Mouse (Mus musculus) gastrocnemius, adult 2 months (tissue): ENCODE results near the gene Nid1. TPM values are rescaled to one million over a fixed set of nuclear protein-coding genes. Genes with fewer than 3 reads are reported as not detected.
"Not testable (repeated sequence)": the region's sequence is repeated elsewhere in the genome, so short reads cannot be mapped to it uniquely, and the experiment has no call there.

Source experiments
- DNase-seq: peaks from one replicate; pipeline ENCODE4 v3.0.0; 2022
- H3K27ac ChIP-seq: fragments of 200-600 bp; 2 replicates; pipeline ENCODE4 v1.8.1; 2022; ENCODE audit warnings: mild to moderate bottlenecking
- H3K4me3 ChIP-seq: fragments of 200-600 bp; 2 replicates; pipeline ENCODE4 v1.8.1; 2022; ENCODE audit warnings: mild to moderate bottlenecking, moderate library complexity
- CTCF ChIP-seq: fragments of 200-600 bp; IDR thresholded peaks from 2 replicates; pipeline ENCODE4 v1.8.1; 2022; ENCODE audit warnings: antibody characterized with exemption, mild to moderate bottlenecking, moderate library complexity
- intact Hi-C: fragments of 180-260 bp; cut with DNase I; formaldehyde crosslinking; loops from one replicate; pipeline ENCODE4 v1.15.1; 2025
- long read RNA-seq, 2 experiments: library from polyadenylated mRNA; stranded (forward); transcript quantifications; one replicate each; pipeline ENCODE4 v2.0.0; 2021
- total RNA-seq, 2 experiments: library from RNA; stranded (reverse); gene quantifications; 2 replicates each; pipeline ENCODE4 v1.2.3; 2021

Gene Nid1
- 10 to 100 TPM; 37.3 to 49.2 TPM for total RNA-seq
- long read RNA-seq, experiment 1, full-length matches to known transcripts, result 9 of 16 reads
- long read RNA-seq, experiment 1, partial matches to known transcripts, result 4 of 16 reads
- long read RNA-seq, experiment 1, other reads (novel, unspliced or antisense), result 3 of 16 reads
- long read RNA-seq, experiment 2, full-length matches to known transcripts, result 10 of 13 reads
- long read RNA-seq, experiment 2, partial matches to known transcripts, result 1 of 13 reads
- long read RNA-seq, experiment 2, other reads (novel, unspliced or antisense), result 2 of 13 reads

- H3K4me3 ChIP-seq, result peak within 1 kb of the TSS; percentile 64
- DNase-seq, result peak; percentile 56
- intact Hi-C loops, result not testable (repeated sequence)
- peak within 1 kb of the TSS; percentile 54 for H3K27ac ChIP-seq
These were observed at the start of gene Nid1 for GRCm38 (mm10) chr13:13437460-13438015. TSS of gene Nid1 (plus strand) at chr13:13437551.

- Histone ChIP-seq H3K4me3 (peak within 1 kb of the TSS; percentile 74), H3K27ac (peak within 1 kb of the TSS; percentile 81)
- DNase-seq, result peak; percentile 58
- intact Hi-C loops, result not testable (repeated sequence)
These were observed 43.9 kb upstream of the Nid1 start, which contains the start of gene Gpr137b for GRCm38 (mm10) chr13:13393228-13394095. TSS of gene Gpr137b (minus strand) at chr13:13394014.

- H3K4me3 ChIP-seq, result peak overlapping the region; percentile 59
- DNase-seq, intact Hi-C loops, H3K27ac ChIP-seq: not testable (repeated sequence)
These were observed 43.3 kb upstream of the Nid1 start for GRCm38 (mm10) chr13:13394096-13394395.

GRCm38 (mm10) chr13:13400851-13401250 is 36.5 kb upstream of the Nid1 start:
- H3K4me3 ChIP-seq, DNase-seq, intact Hi-C loops, H3K27ac ChIP-seq: not testable (repeated sequence)

DNA sequence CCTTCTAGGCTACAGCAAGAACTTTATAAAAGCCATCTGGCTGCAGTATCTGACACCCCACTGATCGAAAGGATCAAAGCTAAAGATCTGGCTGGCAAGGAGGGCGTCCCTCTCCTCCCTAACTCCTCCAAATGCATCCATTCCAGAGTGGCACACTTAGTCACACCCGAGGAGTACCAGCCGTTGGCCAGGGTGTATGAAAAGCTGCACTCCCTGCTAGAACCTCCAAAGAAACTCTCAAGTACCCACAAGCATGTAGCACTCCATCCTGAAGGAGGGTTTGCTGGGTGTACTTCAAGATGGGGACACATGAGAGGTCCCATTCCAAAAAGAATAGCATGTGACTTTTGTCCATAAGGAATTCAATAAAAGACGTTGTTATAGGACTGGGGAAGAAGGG is 34.5 kb upstream of the Nid1 start:
- H3K27ac ChIP-seq, DNase-seq, intact Hi-C loops, H3K4me3 ChIP-seq: not testable (repeated sequence)

DNA sequence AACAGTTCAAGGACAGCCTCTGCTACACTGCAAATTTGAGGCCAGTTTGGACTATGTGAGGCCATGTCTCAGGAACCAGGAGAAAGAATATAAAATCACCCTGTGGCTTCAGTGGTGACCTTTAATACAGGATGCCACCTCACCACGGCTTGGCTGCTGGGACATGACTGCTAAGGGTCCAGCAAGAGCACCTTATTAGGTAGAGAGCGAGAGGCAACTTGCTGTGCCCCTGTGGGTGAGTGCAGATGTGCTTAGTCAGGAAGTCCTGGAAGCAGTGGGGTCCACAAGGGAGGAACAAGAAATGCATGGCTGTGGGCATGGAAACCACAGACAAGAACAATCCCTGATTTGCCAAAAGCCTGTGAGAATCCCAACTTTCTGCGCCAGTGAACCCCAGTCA is 34.0 kb upstream of the Nid1 start:
- intact Hi-C loops, DNase-seq, H3K27ac ChIP-seq: not testable (repeated sequence)

GRCm38 (mm10) chr13:13403839-13404238 is 33.5 kb upstream of the Nid1 start:
- intact Hi-C loops, H3K4me3 ChIP-seq, DNase-seq, H3K27ac ChIP-seq: not testable (repeated sequence)

More for the DNA sequence above, 34.0 kb upstream of the Nid1 start:
- not testable (repeated sequence) for H3K4me3 ChIP-seq

GRCm38 (mm10) chr13:13404517-13405155 is 32.7 kb upstream of the Nid1 start:
- DNase-seq, intact Hi-C loops, H3K27ac ChIP-seq, H3K4me3 ChIP-seq: not testable (repeated sequence)

DNA sequence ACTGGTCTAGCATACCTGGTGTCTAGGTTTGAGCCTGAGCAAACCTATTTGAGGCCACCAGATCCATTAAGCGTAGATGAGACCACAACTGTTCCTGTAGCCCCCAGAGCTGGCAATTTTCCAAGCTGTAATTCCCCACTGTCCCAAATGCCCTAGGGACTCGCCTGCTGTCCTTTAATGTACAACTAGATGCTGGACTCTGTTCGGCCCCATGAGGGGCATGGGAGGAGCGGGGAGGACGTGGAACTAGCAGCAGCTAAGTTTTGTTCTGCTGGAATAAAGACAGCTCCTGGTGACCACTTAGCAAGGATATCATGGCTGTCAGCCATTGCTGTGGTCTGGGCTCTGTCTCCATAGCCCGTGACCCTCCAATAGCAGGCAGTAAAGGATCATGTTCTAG is 31.8 kb upstream of the Nid1 start:
- H3K27ac ChIP-seq, intact Hi-C loops, DNase-seq, H3K4me3 ChIP-seq: not testable (repeated sequence)

GRCm38 (mm10) chr13:13414206-13414605 is 23.1 kb upstream of the Nid1 start:
- intact Hi-C loops, result loop anchor here (2.0 kb wide), 1 partner anchor 939 kb away; no protein-coding TSS in a partner anchor
- no peak overlapping the region for H3K27ac ChIP-seq
- TF ChIP-seq CTCF, result no peak
- no peak overlapping the region for H3K4me3 ChIP-seq
- no peak for DNase-seq

- intact Hi-C loops, result loop anchor here (2.0 kb wide), 1 partner anchor 941 kb away; no protein-coding TSS in a partner anchor
- DNase-seq, result peak; percentile 24
- H3K4me3 ChIP-seq, H3K27ac ChIP-seq: not testable (repeated sequence)
- TF ChIP-seq CTCF, result peak; percentile 63
These were observed 22.0 kb upstream of the Nid1 start for GRCm38 (mm10) chr13:13415120-13416006.

DNA sequence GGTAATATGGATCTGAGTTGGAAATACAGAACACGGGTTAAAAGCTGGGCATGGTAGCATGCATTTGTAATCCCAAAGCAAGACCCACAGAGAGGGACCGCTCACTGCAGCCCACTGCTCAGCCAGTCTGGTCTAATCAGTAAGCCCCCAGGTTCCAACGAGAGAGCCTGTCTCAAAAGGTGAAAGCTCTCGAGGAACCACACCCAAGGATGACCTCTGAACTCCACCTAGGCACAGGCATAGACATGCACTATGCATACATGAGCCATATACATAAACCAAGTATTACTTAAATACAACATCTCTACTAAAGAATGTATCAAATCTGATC is 21.4 kb upstream of the Nid1 start:
- DNase-seq, H3K4me3 ChIP-seq, H3K27ac ChIP-seq, intact Hi-C loops: not testable (repeated sequence)
